Comparison of ENCODE assay signal across 1 mouse cellular context in the genomic region with DNA sequence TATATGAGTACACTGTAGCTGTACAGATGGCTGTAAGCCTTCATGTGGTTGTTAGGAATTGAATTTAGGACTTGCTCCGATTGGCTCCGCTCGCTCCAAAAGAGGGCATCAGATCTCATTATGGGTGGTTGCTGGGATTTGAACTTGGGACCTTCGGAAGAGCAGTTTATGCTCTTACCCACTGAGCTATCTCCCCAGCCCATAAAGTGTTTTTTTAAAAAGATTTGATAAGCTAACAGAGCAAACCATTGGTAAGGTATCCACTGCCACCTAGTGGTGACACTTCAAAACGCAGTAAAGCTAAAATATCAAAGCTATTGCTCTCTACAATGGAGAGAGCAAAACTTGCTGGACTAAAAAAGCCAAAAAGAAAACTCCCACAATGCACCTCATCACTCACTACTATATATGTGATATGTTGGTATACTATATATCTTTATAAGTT.
TF ChIP-seq lines count a peak whose summit lies in the region.

No protein-coding gene starts in this region.

TF ChIP-seq in MEL, 35 proteins besides CTCF, POLR2A, EP300 and RAD21 (continued from another document):
- TF ChIP-seq TBP (IDR thresholded peaks at IDR 0.05; ENCODE audit: low read depth, low read length): peak; percentile 95
- TF ChIP-seq CHD1 (IDR thresholded peaks at IDR 0.05; ENCODE audit: low read depth, low read length): no peak
- peak; percentile 50 for TF ChIP-seq SMC3 (IDR thresholded peaks at IDR 0.05; ENCODE audit: low read depth, low read length)
- no peak for TF ChIP-seq SIN3A (IDR thresholded peaks at IDR 0.05; ENCODE audit: low read length)
TF ChIP-seq in MEL: peak in this region for 7.
